25 mouse cellular contexts compared by ENCODE assay signal in genomic region chr2:19058765-19059164, GRCm38 (mm10).
"Had no signal": no experiment of that assay in that cellular context is flagged by ENCODE, and none has a peak within 500 bp of the region (broad histone marks: within the 10 kb centered on the region; RNA-seq: fewer than 3 reads in every experiment).

No protein-coding gene starts in this region.

- ATAC-seq: hindbrain, postnatal 0 days; intestine, embryonic 16.5 days; liver, embryonic 12.5 days had no signal

- H3K27ac ChIP-seq: gastrocnemius, adult 2 months; heart, adult 2 months; heart, embryonic 13.5 days; heart, embryonic 15.5 days; hindbrain, embryonic 13.5 days; hindbrain, embryonic 15.5 days; hindbrain, postnatal 0 days; kidney, embryonic 15.5 days; kidney, postnatal 0 days; limb, embryonic 13.5 days; limb, embryonic 15.5 days; liver, embryonic 12.5 days; liver, embryonic 14.5 days had no signal

- H3K36me3 ChIP-seq: heart, embryonic 13.5 days; heart, embryonic 15.5 days; hindbrain, embryonic 13.5 days; hindbrain, embryonic 15.5 days; kidney, embryonic 15.5 days; limb, embryonic 13.5 days; limb, embryonic 15.5 days; liver, embryonic 12.5 days had no signal

- H3K27me3 ChIP-seq: heart, embryonic 13.5 days; heart, embryonic 15.5 days; hindbrain, embryonic 13.5 days; hindbrain, embryonic 15.5 days; kidney, embryonic 15.5 days; limb, embryonic 15.5 days; liver, embryonic 12.5 days had no signal

- H3K4me1 ChIP-seq: heart, embryonic 13.5 days; heart, embryonic 15.5 days; hindbrain, embryonic 13.5 days; hindbrain, embryonic 15.5 days; limb, embryonic 13.5 days; limb, embryonic 15.5 days had no signal

- H3K4me3 ChIP-seq: gastrocnemius, adult 2 months; heart, adult 2 months; heart, embryonic 13.5 days; heart, embryonic 15.5 days; hindbrain, embryonic 13.5 days; hindbrain, embryonic 15.5 days; kidney, embryonic 15.5 days; limb, embryonic 13.5 days; limb, embryonic 15.5 days; liver, embryonic 12.5 days had no signal

- DNase-seq: gastrocnemius, adult 2 months; gastrocnemius, postnatal 10 days; gastrocnemius, postnatal 25 days; heart, postnatal 14 days; heart, postnatal 36 days; kidney, adult 11 months; kidney, adult 2 months; kidney, adult 9 months; kidney, postnatal 14 days; kidney, postnatal 36 days; layer of hippocampus, postnatal 36 days; left cerebral cortex, postnatal 4 days had no signal
